Mouse (Mus musculus): ENCODE results near the gene Ak7. TPM values are rescaled to one million over a fixed set of nuclear protein-coding genes. Genes with fewer than 3 reads are reported as not detected.

Gene Ak7
- polyA plus RNA-seq, 1 experiment from 2014 or later = 0.40 TPM

- H3K36me3 ChIP-seq (ENCODE audit: control insufficient read depth, insufficient read depth, low read length) = no peaks in the 10 kb centered on the region
- no peaks in the 10 kb centered on the region for H3K4me1 ChIP-seq (ENCODE audit: control insufficient read depth, insufficient read depth, low read length)
- H3K9me3 ChIP-seq (ENCODE audit: control insufficient read depth, low read length) = no peaks in the 10 kb centered on the region
- no peak overlapping the region for H3K27ac ChIP-seq (ENCODE audit: low read length)
- ATAC-seq = no peak
- no peaks in the 10 kb centered on the region for H3K27me3 ChIP-seq (replicated peaks; ENCODE audit: control insufficient read depth, insufficient read depth, low read length)
- no peak overlapping the region for H3K9ac ChIP-seq (ENCODE audit: low read depth, low read length)
- no peak overlapping the region for H3K4me2 ChIP-seq (ENCODE audit: low read depth, low read length)
- 84% methylated on average over 8 of the region's 8 CpGs for WGBS
- no peak overlapping the region for H3K4me3 ChIP-seq (ENCODE audit: low read length)
These were observed 33.9 kb downstream of the Ak7 start for GRCm38 (mm10) chr12:105739656-105740055.

GRCm38 (mm10) chr12:105748114-105748513 is 42.3 kb downstream of the Ak7 start:
- 57% methylated on average over 5 of the region's 5 CpGs for WGBS
- Histone ChIP-seq H3K9ac (ENCODE audit: low read depth, low read length) (no peak overlapping the region), H3K4me2 (ENCODE audit: low read depth, low read length) (no peak overlapping the region), H3K4me1 (ENCODE audit: control insufficient read depth, insufficient read depth, low read length) (no peaks in the 10 kb centered on the region), H3K36me3 (ENCODE audit: control insufficient read depth, insufficient read depth, low read length) (no peaks in the 10 kb centered on the region), H3K27me3 (replicated peaks; ENCODE audit: control insufficient read depth, insufficient read depth, low read length) (no peaks in the 10 kb centered on the region), H3K9me3 (ENCODE audit: control insufficient read depth, low read length) (no peaks in the 10 kb centered on the region), H3K27ac (ENCODE audit: low read length) (no peak overlapping the region), H3K4me3 (ENCODE audit: low read length) (no peak overlapping the region)
- ATAC-seq = peak; percentile 69

- H3K9ac ChIP-seq (ENCODE audit: low read depth, low read length) = no peak overlapping the region
- H3K9me3 ChIP-seq (ENCODE audit: control insufficient read depth, low read length) = 0 out of 2 replicates have a peak, but pooled peaks cover 5% of the 10 kb centered on the region
- WGBS = 62% methylated on average over 10 of the region's 10 CpGs
- H3K4me2 ChIP-seq (ENCODE audit: low read depth, low read length) = no peak overlapping the region
- no peak overlapping the region for H3K4me3 ChIP-seq (ENCODE audit: low read length)
- peak overlapping the region; percentile 67 for H3K27ac ChIP-seq (ENCODE audit: low read length)
- no peaks in the 10 kb centered on the region for H3K36me3 ChIP-seq (ENCODE audit: control insufficient read depth, insufficient read depth, low read length)
- H3K27me3 ChIP-seq (replicated peaks; ENCODE audit: control insufficient read depth, insufficient read depth, low read length) = no peaks in the 10 kb centered on the region
- peaks cover 3% of the 10 kb centered on the region for H3K4me1 ChIP-seq (ENCODE audit: control insufficient read depth, insufficient read depth, low read length)
- peak; percentile 72 for ATAC-seq
These were observed 48.0 kb downstream of the Ak7 start for GRCm38 (mm10) chr12:105753813-105754212.

- peaks cover 7% of the 10 kb centered on the region for H3K4me1 ChIP-seq (ENCODE audit: control insufficient read depth, insufficient read depth, low read length)
- no peak overlapping the region for H3K4me2 ChIP-seq (ENCODE audit: low read depth, low read length)
- no peaks in the 10 kb centered on the region for H3K27me3 ChIP-seq (replicated peaks; ENCODE audit: control insufficient read depth, insufficient read depth, low read length)
- H3K27ac ChIP-seq (ENCODE audit: low read length) = peak overlapping the region; percentile 81
- H3K36me3 ChIP-seq (ENCODE audit: control insufficient read depth, insufficient read depth, low read length) = no peaks in the 10 kb centered on the region
- WGBS = 22% methylated on average over 15 of the region's 15 CpGs
- no peak overlapping the region for H3K4me3 ChIP-seq (ENCODE audit: low read length)
- H3K9me3 ChIP-seq (ENCODE audit: control insufficient read depth, low read length) = 0 out of 2 replicates have a peak, but pooled peaks cover 5% of the 10 kb centered on the region
- ATAC-seq = peak; percentile 87
- no peak overlapping the region for H3K9ac ChIP-seq (ENCODE audit: low read depth, low read length)
These were observed 52.2 kb downstream of the Ak7 start for GRCm38 (mm10) chr12:105757816-105758497.

GRCm38 (mm10) chr12:105758911-105759310 is 53.1 kb downstream of the Ak7 start:
- peak overlapping the region; percentile 81 for H3K27ac ChIP-seq (ENCODE audit: low read length)
- no peaks in the 10 kb centered on the region for H3K27me3 ChIP-seq (replicated peaks; ENCODE audit: control insufficient read depth, insufficient read depth, low read length)

GRCm38 (mm10) chr12:105759849-105760478 is 54.2 kb downstream of the Ak7 start:
- H3K9ac ChIP-seq (ENCODE audit: low read depth, low read length) = no peak overlapping the region

More at GRCm38 (mm10) chr12:105758911-105759310, 53.1 kb downstream of the Ak7 start:
- no peak for ATAC-seq
- Histone ChIP-seq H3K9me3 (ENCODE audit: control insufficient read depth, low read length) (0 out of 2 replicates have a peak, but pooled peaks cover 5% of the 10 kb centered on the region), H3K9ac (ENCODE audit: low read depth, low read length) (no peak overlapping the region), H3K4me3 (ENCODE audit: low read length) (no peak overlapping the region), H3K4me2 (ENCODE audit: low read depth, low read length) (no peak overlapping the region), H3K4me1 (ENCODE audit: control insufficient read depth, insufficient read depth, low read length) (peaks cover 6% of the 10 kb centered on the region), H3K36me3 (ENCODE audit: control insufficient read depth, insufficient read depth, low read length) (no peaks in the 10 kb centered on the region)
- WGBS = 66% methylated on average over 2 of the region's 2 CpGs

GRCm38 (mm10) chr12:105761171-105761570 is 55.4 kb downstream of the Ak7 start:
- H3K9me3 ChIP-seq (ENCODE audit: control insufficient read depth, low read length) = no peaks in the 10 kb centered on the region
- peaks cover 4% of the 10 kb centered on the region; the same call in 1 of the 2 replicates for H3K4me1 ChIP-seq (ENCODE audit: control insufficient read depth, insufficient read depth, low read length)
- no peak overlapping the region for H3K9ac ChIP-seq (ENCODE audit: low read depth, low read length)
- H3K4me2 ChIP-seq (ENCODE audit: low read depth, low read length) = no peak overlapping the region
- no peaks in the 10 kb centered on the region for H3K36me3 ChIP-seq (ENCODE audit: control insufficient read depth, insufficient read depth, low read length)
- ATAC-seq = no peak
- no peaks in the 10 kb centered on the region for H3K27me3 ChIP-seq (replicated peaks; ENCODE audit: control insufficient read depth, insufficient read depth, low read length)
- 59% methylated on average over 11 of the region's 11 CpGs for WGBS
- peak overlapping the region; percentile 21 for H3K27ac ChIP-seq (ENCODE audit: low read length)
- H3K4me3 ChIP-seq (ENCODE audit: low read length) = no peak overlapping the region

More at GRCm38 (mm10) chr12:105759849-105760478, 54.2 kb downstream of the Ak7 start:
- peak; percentile 67 for ATAC-seq
- Histone ChIP-seq H3K4me2 (ENCODE audit: low read depth, low read length) (no peak overlapping the region), H3K4me3 (ENCODE audit: low read length) (no peak overlapping the region), H3K27ac (ENCODE audit: low read length) (peak overlapping the region; percentile 81), H3K36me3 (ENCODE audit: control insufficient read depth, insufficient read depth, low read length) (no peaks in the 10 kb centered on the region), H3K9me3 (ENCODE audit: control insufficient read depth, low read length) (no peaks in the 10 kb centered on the region), H3K4me1 (ENCODE audit: control insufficient read depth, insufficient read depth, low read length) (peaks cover 4% of the 10 kb centered on the region; the same call in 1 of the 2 replicates), H3K27me3 (replicated peaks; ENCODE audit: control insufficient read depth, insufficient read depth, low read length) (no peaks in the 10 kb centered on the region)
- WGBS = 16% methylated on average over 10 of the region's 10 CpGs

- 41% methylated on average over 3 of the region's 3 CpGs for WGBS
- Histone ChIP-seq H3K4me2 (ENCODE audit: low read depth, low read length) (no peak overlapping the region), H3K9me3 (ENCODE audit: control insufficient read depth, low read length) (no peaks in the 10 kb centered on the region), H3K4me3 (ENCODE audit: low read length) (no peak overlapping the region), H3K4me1 (ENCODE audit: control insufficient read depth, insufficient read depth, low read length) (peaks cover 4% of the 10 kb centered on the region; the same call in 1 of the 2 replicates), H3K27me3 (replicated peaks; ENCODE audit: control insufficient read depth, insufficient read depth, low read length) (no peaks in the 10 kb centered on the region), H3K36me3 (ENCODE audit: control insufficient read depth, insufficient read depth, low read length) (no peaks in the 10 kb centered on the region), H3K9ac (ENCODE audit: low read depth, low read length) (no peak overlapping the region), H3K27ac (ENCODE audit: low read length) (no peak overlapping the region; the same call in 1 of the 2 replicates)
- ATAC-seq = no peak
These were observed 55.9 kb downstream of the Ak7 start for GRCm38 (mm10) chr12:105761629-105762028.

- WGBS = 67% methylated on average over 10 of the region's 10 CpGs
- H3K4me1 ChIP-seq (ENCODE audit: control insufficient read depth, insufficient read depth, low read length) = no peaks in the 10 kb centered on the region
These were observed 63.9 kb downstream of the Ak7 start for GRCm38 (mm10) chr12:105769700-105770099.

More at GRCm38 (mm10) chr12:105769700-105770099, 63.9 kb downstream of the Ak7 start:
- no peaks in the 10 kb centered on the region for H3K27me3 ChIP-seq (replicated peaks; ENCODE audit: control insufficient read depth, insufficient read depth, low read length)
- H3K4me2 ChIP-seq (ENCODE audit: low read depth, low read length) = no peak overlapping the region
- no peak overlapping the region for H3K27ac ChIP-seq (ENCODE audit: low read length)
- no peaks in the 10 kb centered on the region for H3K9me3 ChIP-seq (ENCODE audit: control insufficient read depth, low read length)
- no peak overlapping the region for H3K4me3 ChIP-seq (ENCODE audit: low read length)
- H3K36me3 ChIP-seq (ENCODE audit: control insufficient read depth, insufficient read depth, low read length) = no peaks in the 10 kb centered on the region
- no peak for ATAC-seq
- no peak overlapping the region for H3K9ac ChIP-seq (ENCODE audit: low read depth, low read length)

Data from intestine, embryonic 16.5 days (tissue).